Mouse (Mus musculus) testis, postnatal 14 days (tissue): ENCODE measurements around the gene Zbtb4.

Source experiments
- DNase-seq: peaks from one replicate; pipeline ENCODE4 v3.0.0; 2021; ENCODE audit warnings: low spot score

Zbtb4 gene

GRCm38 (mm10) chr11:69763551-69763950 lies 2.2 kb upstream of the Zbtb4 start:
- no peak for DNase-seq

DNA sequence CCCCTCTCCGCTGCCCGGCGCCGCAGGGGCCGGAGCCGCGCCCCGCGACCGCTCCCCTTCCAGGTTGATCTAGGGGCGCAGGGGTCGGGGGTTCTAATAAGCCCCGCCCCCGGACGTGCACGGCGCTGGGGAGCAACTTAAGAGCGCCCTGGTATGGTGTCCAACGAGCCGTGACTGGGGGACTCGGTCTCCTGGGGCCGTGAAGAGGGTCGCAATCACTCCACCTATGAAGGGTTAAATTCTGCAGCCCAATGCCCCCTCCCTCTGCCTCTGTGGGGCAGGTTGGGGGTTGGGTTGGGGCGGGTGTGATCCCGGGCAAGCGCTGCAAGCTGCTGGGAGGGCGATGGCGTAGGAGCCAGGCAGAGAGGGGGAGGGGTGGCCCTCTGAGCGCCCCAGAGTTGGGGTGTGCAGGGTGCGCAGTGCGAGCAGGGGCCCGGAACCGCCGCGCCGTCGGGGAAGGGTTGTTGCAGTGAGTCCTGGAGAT lies 456 bp downstream of the Zbtb4 start:
- DNase-seq: peak; percentile 59

- no peak for DNase-seq
These were observed 1.3 kb downstream of the Zbtb4 start for GRCm38 (mm10) chr11:69766872-69767624.

GRCm38 (mm10) chr11:69767625-69767909 lies 1.9 kb downstream of the Zbtb4 start:
- no peak for DNase-seq

- DNase-seq: no peak
These were observed 9.2 kb downstream of the Zbtb4 start for GRCm38 (mm10) chr11:69774961-69775360.

- DNase-seq: no peak
These were observed 10.0 kb downstream of the Zbtb4 start for GRCm38 (mm10) chr11:69775716-69776115.

DNA sequence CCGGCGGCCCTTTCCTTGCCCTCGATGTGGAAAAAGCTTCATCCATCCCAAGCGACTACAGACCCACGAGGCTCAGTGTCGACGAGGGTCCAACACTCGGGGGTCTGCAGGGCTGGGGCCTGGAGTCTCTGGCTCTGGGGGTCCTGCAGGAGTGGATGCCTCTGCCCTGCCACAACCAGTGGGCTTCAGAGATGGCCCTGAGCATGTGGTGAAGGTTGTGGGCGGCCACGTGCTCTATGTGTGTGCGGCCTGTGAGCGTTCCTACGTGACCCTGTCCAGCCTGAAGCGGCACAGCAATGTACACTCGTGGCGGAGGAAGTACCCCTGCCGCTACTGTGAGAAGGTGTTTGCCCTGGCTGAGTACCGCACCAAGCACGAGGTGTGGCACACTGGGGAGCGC lies 10.8 kb downstream of the Zbtb4 start:
- no peak for DNase-seq

DNA sequence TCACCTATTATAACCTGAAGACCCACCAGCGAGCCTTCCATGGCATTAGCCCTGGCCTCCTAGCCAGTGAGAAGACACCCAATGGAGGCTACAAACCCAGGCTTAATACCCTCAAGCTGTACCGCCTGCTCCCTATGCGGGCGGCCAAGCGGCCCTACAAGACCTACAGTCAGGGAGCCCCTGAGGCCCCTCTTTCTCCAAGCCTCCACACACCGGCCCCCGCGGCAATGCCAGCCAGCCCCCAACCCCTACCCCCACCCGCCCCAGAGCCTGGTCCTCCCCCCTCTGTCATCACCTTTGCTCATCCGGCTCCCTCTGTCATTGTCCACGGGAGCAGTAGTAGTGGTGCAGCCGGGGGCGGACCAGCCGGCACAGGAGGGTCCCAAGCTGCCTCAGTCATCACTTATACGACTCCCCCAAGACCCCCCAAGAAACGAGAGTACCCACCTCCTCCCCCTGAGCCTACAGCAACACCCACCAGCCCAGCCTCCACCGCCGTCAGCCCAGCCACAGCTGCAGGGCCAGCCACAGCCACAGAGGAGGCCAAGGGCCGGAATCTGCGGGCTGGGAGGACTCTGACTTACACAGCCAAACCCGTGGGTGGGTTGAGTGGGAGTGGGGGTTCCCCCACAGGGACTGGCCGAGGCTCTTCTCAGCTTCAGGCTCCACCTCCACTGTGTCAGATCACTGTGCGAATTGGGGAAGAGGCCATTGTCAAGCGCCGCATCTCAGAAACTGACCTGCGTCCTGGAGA lies 12.0 kb downstream of the Zbtb4 start:
- DNase-seq: no peak

DNA sequence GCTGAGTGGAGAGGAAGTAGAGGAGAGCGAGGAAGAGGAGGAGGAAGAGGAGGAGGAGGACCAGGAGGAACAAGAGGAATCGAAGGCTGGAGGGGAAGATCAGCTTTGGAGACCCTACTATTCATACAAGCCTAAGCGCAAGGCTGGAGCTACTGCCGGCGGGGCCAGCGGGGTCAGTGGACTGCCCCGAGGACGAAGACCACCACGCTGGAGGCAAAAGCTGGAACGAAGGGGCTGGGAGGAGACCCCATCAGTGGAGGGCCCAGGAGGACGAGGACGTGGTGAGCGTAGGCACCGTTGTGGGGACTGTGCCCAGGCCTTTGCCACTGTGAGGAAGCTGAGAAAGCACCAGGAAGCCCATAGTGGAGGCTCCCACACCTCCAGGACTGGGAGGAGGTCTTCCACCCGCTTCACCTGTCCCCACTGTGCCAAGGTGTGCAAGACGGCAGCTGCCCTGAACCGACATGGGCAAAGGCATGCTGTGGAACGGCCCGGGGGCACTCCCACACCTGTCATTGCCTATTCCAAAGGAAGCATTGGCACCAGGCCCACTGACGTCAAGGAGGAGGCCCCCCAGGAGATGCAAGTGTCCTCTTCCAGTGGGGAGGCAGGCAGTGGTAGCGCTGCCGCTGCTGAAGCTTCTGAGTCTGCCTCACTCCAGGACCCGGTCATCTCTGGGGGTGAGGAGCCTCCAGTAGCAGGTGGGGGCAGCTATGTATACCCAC lies 12.7 kb downstream of the Zbtb4 start:
- DNase-seq: no peak

DNA sequence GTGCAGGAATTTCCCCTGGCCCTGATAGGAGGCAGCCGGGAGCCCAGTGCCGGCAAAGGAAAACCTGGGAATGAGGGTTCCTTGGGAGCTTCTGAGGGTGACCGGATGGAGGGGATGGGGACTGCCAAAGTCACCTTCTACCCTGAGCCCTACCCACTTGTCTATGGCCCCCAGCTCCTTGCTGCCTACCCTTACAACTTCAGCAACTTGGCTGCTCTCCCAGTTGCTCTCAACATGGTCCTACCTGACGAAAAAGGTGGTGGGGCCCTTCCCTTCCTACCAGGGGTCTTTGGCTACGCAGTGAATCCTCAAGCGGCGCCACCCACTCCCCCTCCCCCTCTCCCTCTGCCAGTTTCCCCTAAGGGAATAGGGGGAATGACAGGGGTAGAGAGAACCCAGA lies 13.3 kb downstream of the Zbtb4 start:
- DNase-seq: no peak

DNA sequence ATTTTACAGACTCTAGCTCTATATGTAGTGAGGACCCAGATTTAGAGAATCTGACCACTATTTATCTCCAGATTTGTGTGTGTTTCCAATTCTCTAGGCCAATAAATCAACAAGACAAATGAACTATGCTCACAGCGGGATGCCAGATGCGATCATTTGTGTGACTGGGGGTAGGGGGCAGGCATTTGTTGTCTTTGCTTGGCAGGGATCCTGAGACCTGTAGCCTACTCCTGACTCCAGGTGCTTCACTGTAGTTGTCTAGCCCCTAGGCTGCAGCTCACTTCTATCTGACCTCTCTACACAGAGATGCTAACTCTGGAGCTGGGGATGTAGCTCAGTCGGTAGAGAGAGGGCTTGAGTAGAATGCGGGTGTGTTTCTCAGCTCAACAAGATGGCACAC lies 16.1 kb downstream of the Zbtb4 start:
- DNase-seq: no peak

DNA sequence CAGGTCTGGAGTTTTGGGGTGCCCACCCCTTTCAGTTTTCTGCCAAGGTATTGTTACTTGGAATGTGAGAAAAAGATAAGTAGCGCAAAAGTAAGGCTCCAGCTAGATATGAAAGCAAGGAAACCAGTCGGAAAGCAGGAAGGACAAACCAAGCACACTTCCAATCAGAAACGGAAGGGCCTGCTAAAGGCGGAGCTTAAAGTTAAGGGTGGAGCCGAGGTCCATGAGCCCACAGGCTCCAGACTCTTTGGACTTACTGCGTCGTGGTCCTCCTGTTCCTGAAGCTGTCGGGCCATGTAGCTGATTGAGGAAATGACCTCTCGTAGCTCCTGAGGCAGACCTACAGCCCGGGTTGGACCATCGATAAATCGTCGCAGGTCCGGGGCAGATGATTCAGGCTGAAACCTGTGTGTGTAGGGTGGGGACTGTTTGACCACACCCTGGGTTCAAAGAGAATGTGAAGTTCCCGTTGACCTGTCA lies 19.1 kb downstream of the Zbtb4 start:
- DNase-seq: no peak

DNA sequence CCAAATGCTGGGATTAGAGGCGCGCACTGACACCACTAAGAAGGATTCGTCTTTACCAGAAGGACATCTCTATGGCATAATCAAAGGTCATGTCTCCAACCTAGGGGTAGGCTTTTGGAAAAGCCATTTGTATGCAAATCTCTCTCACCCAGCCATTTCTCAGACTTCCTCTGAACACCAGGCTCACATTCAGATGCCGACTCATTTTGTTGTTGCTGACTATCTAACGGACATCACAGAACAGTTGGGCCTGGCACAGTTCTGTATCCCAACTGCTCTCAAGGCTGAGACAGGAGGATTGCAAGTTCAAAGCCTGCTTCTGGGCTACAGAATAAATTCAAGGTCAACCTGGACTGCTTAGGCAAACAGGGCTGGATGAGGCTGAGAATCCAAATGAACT lies 21.6 kb downstream of the Zbtb4 start:
- no peak for DNase-seq

DNA sequence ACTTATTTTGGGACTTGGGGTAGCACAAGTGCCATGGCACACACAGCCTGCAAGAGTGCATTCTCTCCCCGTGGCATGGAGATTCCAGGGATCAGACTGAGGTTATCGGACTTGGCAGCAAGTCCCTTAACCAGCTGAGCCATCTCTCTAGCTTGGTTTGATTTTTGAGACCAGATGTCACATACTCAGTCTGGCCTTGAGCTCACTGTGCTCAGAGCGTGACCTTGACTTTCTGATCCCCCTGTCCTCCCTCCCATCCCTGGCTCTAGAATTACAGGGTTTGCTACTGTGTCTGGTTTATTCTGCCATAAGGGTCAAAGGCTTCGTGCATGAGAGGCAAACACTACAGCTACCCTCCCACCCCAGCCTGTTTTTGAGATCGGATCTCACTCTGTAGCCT lies 23.7 kb downstream of the Zbtb4 start:
- no peak for DNase-seq

GRCm38 (mm10) chr11:69791420-69791819 lies 25.7 kb downstream of the Zbtb4 start:
- DNase-seq: no peak

DNA sequence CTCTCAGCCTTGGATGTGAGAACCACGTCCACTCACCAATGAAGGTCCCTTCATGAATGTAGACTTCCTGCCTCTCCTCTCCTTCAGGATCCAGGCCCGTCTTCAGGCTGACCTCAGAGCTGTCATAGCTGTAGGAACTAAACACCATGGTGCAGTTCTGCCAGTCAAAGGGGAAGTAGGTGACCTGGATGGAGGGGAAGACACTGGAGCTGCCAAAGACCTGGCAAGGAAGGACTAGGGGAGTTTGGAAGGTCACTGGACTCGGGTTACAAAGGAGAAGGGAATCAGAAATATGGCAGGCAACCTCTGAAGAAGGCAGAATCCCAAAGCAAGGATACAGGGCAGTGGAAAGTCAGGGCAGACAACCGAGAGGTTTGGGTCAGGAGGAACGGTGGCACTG lies 27.7 kb downstream of the Zbtb4 start:
- no peak for DNase-seq

- DNase-seq: peak; percentile 97
These were observed 29.7 kb downstream of the Zbtb4 start, which contains the start of gene Chrnb1 for GRCm38 (mm10) chr11:69795168-69795982. Gene Chrnb1, minus strand, starts transcription at chr11:69795943.

DNA sequence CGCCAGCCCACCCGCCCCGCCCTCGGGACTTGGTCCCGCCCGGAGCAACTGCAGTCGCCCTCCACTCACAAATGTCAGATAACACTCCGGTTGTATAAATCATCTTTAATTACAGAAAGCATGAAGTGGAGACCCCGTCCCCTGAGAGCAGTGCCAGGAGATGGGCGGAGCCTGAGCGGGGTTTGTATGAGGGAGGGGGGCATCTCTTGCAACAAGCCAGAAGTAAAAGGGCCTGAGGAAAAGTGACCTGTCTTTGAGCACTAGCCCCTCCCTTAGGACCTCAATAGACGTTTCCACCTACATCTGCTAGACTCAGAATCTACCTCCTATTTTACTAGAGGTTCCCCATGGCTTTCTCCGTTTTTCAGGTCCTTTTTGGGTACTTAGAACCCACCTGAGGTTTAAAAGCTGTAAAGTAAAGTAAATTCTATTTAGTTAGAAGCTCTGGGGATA lies 30.3 kb downstream of the Zbtb4 start:
- DNase-seq: no peak

- no peak for DNase-seq
These were observed 32.2 kb downstream of the Zbtb4 start for GRCm38 (mm10) chr11:69797924-69798323.

GRCm38 (mm10) chr11:69799394-69800137 lies 33.9 kb downstream of the Zbtb4 start:
- DNase-seq: no peak

DNA sequence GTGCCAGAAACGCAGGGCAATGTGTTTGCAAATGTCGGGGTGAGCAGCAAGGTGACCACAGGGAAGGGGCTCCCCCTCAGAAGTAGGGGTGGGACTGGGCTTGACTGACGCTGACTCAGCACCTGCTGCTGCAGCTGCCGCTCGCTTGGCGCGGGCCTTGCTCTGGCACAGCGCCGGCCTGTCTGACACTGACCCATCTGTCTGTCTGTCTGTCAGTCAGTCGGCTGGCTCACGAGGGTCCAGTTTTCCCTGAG lies 34.4 kb downstream of the Zbtb4 start:
- DNase-seq: no peak
